Comparison of ENCODE assay signal across 9 mouse cellular contexts in genomic region chr8:3221960-3222635, GRCm38 (mm10). TPM values are rescaled to one million over a fixed set of nuclear protein-coding genes. Genes with fewer than 3 reads are reported as not detected.
DNase-seq lines count a peak whose midpoint lies in the region; ATAC-seq and TF ChIP-seq lines count a peak whose summit lies in the region.
"Had no signal": no experiment of that assay in that cellular context is flagged by ENCODE, and none has a peak within 500 bp of the region (broad histone marks: within the 10 kb centered on the region; RNA-seq: fewer than 3 reads in every experiment).

No protein-coding gene starts in this region.

- ATAC-seq in heart, embryonic 14.5 days (ENCODE audit: insufficient number of reproducible peaks, insufficient read depth, low FRiP score, low read depth): no peak
- ATAC-seq in intestine, embryonic 14.5 days (replicated peaks; ENCODE audit: low FRiP score, low TSS enrichment, low read depth): no peak
- no peak for ATAC-seq in midbrain, postnatal 0 days (ENCODE audit: low FRiP score)

- H3K9me3 ChIP-seq in heart, embryonic 14.5 days (ENCODE audit: control insufficient read depth, low read length): no peaks in the 10 kb centered on the region
- H3K9me3 ChIP-seq in intestine, embryonic 14.5 days (ENCODE audit: control insufficient read depth, low read length): no peaks in the 10 kb centered on the region
- H3K9me3 ChIP-seq in midbrain, postnatal 0 days (ENCODE audit: low read length): no peaks in the 10 kb centered on the region

- no peak for DNase-seq in heart, postnatal 14 days
- DNase-seq in intestine, embryonic 14.5 days (ENCODE audit: low spot score): no peak
- DNase-seq in midbrain, postnatal 0 days (ENCODE audit: low spot score): no peak
- DNase-seq in right cerebral cortex, postnatal 4 days: no peak
- no peak for DNase-seq in right cerebral cortex, postnatal 36 days (ENCODE audit: low spot score in 2 of 2)
- no peak for DNase-seq in layer of hippocampus, adult 11-12 months (ENCODE audit: low spot score)

- H3K27me3 ChIP-seq in heart, embryonic 14.5 days (ENCODE audit: control insufficient read depth, insufficient read depth, low read length): no peaks in the 10 kb centered on the region
- no peaks in the 10 kb centered on the region for H3K27me3 ChIP-seq in intestine, embryonic 14.5 days (replicated peaks; ENCODE audit: control insufficient read depth, insufficient read depth, low read length)
- no peaks in the 10 kb centered on the region for H3K27me3 ChIP-seq in midbrain, postnatal 0 days (ENCODE audit: insufficient read depth, low read length)
- H3K27me3 ChIP-seq: CH12.LX had no signal

- TF ChIP-seq CTCF in cortical plate, adult 2 months (IDR thresholded peaks at IDR 0.05; ENCODE audit: extremely low read depth, insufficient read depth, low read length): no peak
- TF ChIP-seq CTCF in midbrain, postnatal 0 days (IDR thresholded peaks at IDR 0.05): no peak

- no peak for TF ChIP-seq POLR2A in cortical plate, adult 2 months (IDR thresholded peaks at IDR 0.05; ENCODE audit: extremely low read depth, insufficient read depth, low read length)

- peak overlapping the region; percentile 79 for H3K9ac ChIP-seq in heart, embryonic 14.5 days (ENCODE audit: low read length)
- no peak overlapping the region for H3K9ac ChIP-seq in intestine, embryonic 14.5 days (ENCODE audit: low read length)
- peak overlapping the region; percentile 70; the same call in 1 of the 2 replicates for H3K9ac ChIP-seq in midbrain, postnatal 0 days (replicated peaks; ENCODE audit: low read length, poor library complexity, severe bottlenecking)

- intact Hi-C loops in heart, postnatal 14 days (cut with DNase I): loop anchor here (2.0 to 5.0 kb wide), 2 partner anchors 40 to 57 kb away; partner anchors contain the start of gene Insr

- peaks cover 11 to 41% of the 10 kb centered on the region in 2 experiments for H3K4me1 ChIP-seq in heart, embryonic 14.5 days (ENCODE audit: control insufficient read depth in 2 of 2, insufficient read depth in 2 of 2, low read length in 2 of 2)
- H3K4me1 ChIP-seq in cortical plate, adult 2 months (ENCODE audit: control insufficient read depth, insufficient read depth, low read length): peaks cover 5% of the 10 kb centered on the region
- H3K4me1 ChIP-seq in intestine, embryonic 14.5 days (replicated peaks; ENCODE audit: control insufficient read depth, insufficient read depth, low read length): peaks cover 11% of the 10 kb centered on the region
- H3K4me1 ChIP-seq in midbrain, postnatal 0 days (ENCODE audit: insufficient read depth, low read length): peaks cover 6% of the 10 kb centered on the region; the same call in 1 of the 2 replicates

- H3K27ac ChIP-seq in heart, embryonic 14.5 days (replicated peaks in 1 of 2; ENCODE audit: control insufficient read depth in 1 of 2, insufficient read depth in 1 of 2, low read depth in 2 of 2, low read length in 2 of 2): peak overlapping the region; percentile 95 to 96
- H3K27ac ChIP-seq in cortical plate, adult 2 months (ENCODE audit: insufficient read depth, low read length): peak overlapping the region; percentile 73
- H3K27ac ChIP-seq in intestine, embryonic 14.5 days (ENCODE audit: low read depth): peak overlapping the region; percentile 89; the same call in 1 of the 2 replicates
- H3K27ac ChIP-seq in midbrain, postnatal 0 days (ENCODE audit: low read depth, low read length): peak overlapping the region; percentile 89

- 57% methylated on average over 6 of the region's 6 CpGs for WGBS in heart, embryonic 14.5 days
- WGBS in intestine, embryonic 14.5 days: 69% methylated on average over 6 of the region's 6 CpGs
- 65% methylated on average over 6 of the region's 6 CpGs for WGBS in midbrain, postnatal 0 days

- no peaks in the 10 kb centered on the region for H3K36me3 ChIP-seq in heart, embryonic 14.5 days (ENCODE audit: control insufficient read depth, insufficient read depth, low read length)
- no peaks in the 10 kb centered on the region for H3K36me3 ChIP-seq in intestine, embryonic 14.5 days (ENCODE audit: control insufficient read depth, insufficient read depth, low read length)
- no peaks in the 10 kb centered on the region for H3K36me3 ChIP-seq in midbrain, postnatal 0 days (ENCODE audit: insufficient read depth, low read length)

- peak overlapping the region; percentile 59 to 71 for H3K4me3 ChIP-seq in heart, embryonic 14.5 days (ENCODE audit: control insufficient read depth in 1 of 2, insufficient read depth in 1 of 2, low read depth in 1 of 2, low read length in 2 of 2)
- H3K4me3 ChIP-seq in cortical plate, adult 2 months (ENCODE audit: insufficient read depth, low read length): peak overlapping the region; percentile 59; the same call in 1 of the 2 replicates
- H3K4me3 ChIP-seq in intestine, embryonic 14.5 days (ENCODE audit: low read depth, low read length): peak overlapping the region; percentile 50
- peak overlapping the region; percentile 62 for H3K4me3 ChIP-seq in midbrain, postnatal 0 days (ENCODE audit: low read depth, low read length)

- peak overlapping the region; percentile 78 for H3K4me2 ChIP-seq in heart, embryonic 14.5 days (ENCODE audit: low read length)
- peak overlapping the region; percentile 67 for H3K4me2 ChIP-seq in intestine, embryonic 14.5 days (ENCODE audit: low read length)
- peak overlapping the region; percentile 72 for H3K4me2 ChIP-seq in midbrain, postnatal 0 days (ENCODE audit: low read depth, low read length, poor library complexity, severe bottlenecking)

RNA-seq across cellular contexts. Expression of gene Insr, which starts 57.3 kb away (rescaled TPM):
- polyA plus RNA-seq in heart, embryonic 14.5 days (2014; fragmentation: Nextera tagmentation; extraction: Ambion mirVana): 56.9 and 59.0 TPM in 2 replicates
- 100 to 1,000 TPM; 114 to 115 TPM for total RNA-seq in heart, postnatal 14 days (2021)
- polyA plus RNA-seq in cortical plate, adult 2 months (2012; rRNA removed): 15.1 TPM in 2 replicates
- 37.6 and 41.0 TPM in 2 replicates for polyA plus RNA-seq in intestine, embryonic 14.5 days (2014; fragmentation: Nextera tagmentation; extraction: Ambion mirVana)
- total RNA-seq in midbrain, postnatal 0 days (2014; rRNA removed): 40.3 and 44.5 TPM in 2 replicates
- polyA plus RNA-seq in midbrain, postnatal 0 days (2015; fragmentation: Nextera tagmentation; extraction: Ambion mirVana): 30.0 and 32.9 TPM in 2 replicates
